Mouse (Mus musculus) stomach, embryonic 14.5 days (tissue): Measurements from ENCODE around the gene Cftr. TPM values are rescaled to one million over a fixed set of nuclear protein-coding genes. Genes with fewer than 3 reads are reported as not detected.

Experiments used
- ATAC-seq: fragments of 200-750 bp; cut with Nextera tagmentation; 2 replicates; pipeline ENCODE4 v1.8.0; 2017; ENCODE audit warnings: low read depth, moderate TSS enrichment; ENCODE audit not compliant: insufficient number of reproducible peaks, insufficient read depth, low FRiP score
- H3K27ac ChIP-seq: fragments of 300-500 bp; sonication (generic); 2 replicates; pipeline ENCODE4 v1.5.1; 2014; ENCODE audit warnings: mild to moderate bottlenecking, low read length, moderate library complexity, mixed read lengths
- H3K27me3 ChIP-seq: fragments of 300-500 bp; sonication (generic); 2 replicates; pipeline ENCODE4 v1.6.1; 2014; ENCODE audit warnings: low read length, control low read depth, mixed read lengths; ENCODE audit not compliant: control insufficient read depth, insufficient read depth
- H3K36me3 ChIP-seq: fragments of 300-500 bp; sonication (generic); 2 replicates; pipeline ENCODE4 v1.6.1; 2014; ENCODE audit warnings: mild to moderate bottlenecking, control low read depth, low read length, moderate library complexity, mixed read lengths; ENCODE audit not compliant: control insufficient read depth, insufficient read depth
- H3K4me1 ChIP-seq: fragments of 300-500 bp; sonication (generic); 2 replicates; pipeline ENCODE4 v1.6.1; 2014; ENCODE audit warnings: low read length, control low read depth, mixed read lengths; ENCODE audit not compliant: control insufficient read depth, insufficient read depth
- H3K4me2 ChIP-seq: fragments of 300-500 bp; sonication (generic); replicated peaks from 2 replicates; pipeline ENCODE4 v1.6.1; 2014; ENCODE audit warnings: low read depth, low read length, control low read depth
- H3K4me3 ChIP-seq: fragments of 300-500 bp; sonication (generic); 2 replicates; pipeline ENCODE4 v1.5.1; 2014; ENCODE audit warnings: low read depth, low read length, control low read depth
- H3K9ac ChIP-seq: fragments of 300-500 bp; sonication (generic); replicated peaks from 2 replicates; pipeline ENCODE4 v1.6.1; 2014; ENCODE audit warnings: low read depth, mild to moderate bottlenecking, control low read depth, low read length, moderate library complexity, mixed read lengths
- H3K9me3 ChIP-seq: fragments of 300-500 bp; sonication (generic); 2 replicates; pipeline ENCODE4 v1.6.1; 2016; ENCODE audit warnings: low read depth, low read length, control low read depth; ENCODE audit not compliant: control insufficient read depth
- WGBS: fragments of 180-500 bp; shearing (Covaris S2); extraction: QIAGEN DNeasy Blood & Tissue Kit; methylation state at CpG from one replicate; pipeline ENCODE4 v1.1.7; 2014; 5-methylcytosine and 5-hydroxymethylcytosine counted together
- polyA plus RNA-seq: library from polyadenylated mRNA; unstranded; fragments of >200 nt; fragmentation: Nextera tagmentation; extraction: Ambion mirVana; gene quantifications from 2 replicates; pipeline ENCODE4 v1.2.1, GENCODE M21; 2014

The Cftr gene
- polyA plus RNA-seq, 1 experiment from 2014 or later, result 4.8 TPM

DNA sequence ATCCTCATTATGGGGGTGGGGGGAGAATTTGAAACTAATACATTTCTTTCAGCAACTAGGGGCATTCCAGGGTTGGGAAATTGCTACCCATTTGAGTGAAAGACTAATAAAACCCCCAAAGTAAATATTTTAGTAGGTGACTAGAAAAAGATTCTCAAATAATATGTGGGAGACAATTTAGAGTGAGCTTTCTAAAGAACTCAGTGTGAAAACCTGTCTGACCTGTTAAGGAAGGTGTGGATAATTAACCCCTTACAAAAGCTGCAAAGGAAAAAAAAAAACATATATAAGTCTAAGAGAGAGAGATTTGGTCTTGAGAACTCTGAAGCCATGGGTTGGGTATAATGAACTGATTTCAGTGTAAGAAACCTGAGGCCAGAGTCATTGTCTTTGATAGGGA is 167.8 kb downstream of the Cftr start:
- Histone ChIP-seq H3K4me1 (no peaks in the 10 kb centered on the region), H3K9me3 (no peaks in the 10 kb centered on the region), H3K36me3 (no peaks in the 10 kb centered on the region), H3K27me3 (no peaks in the 10 kb centered on the region), H3K27ac (no peak overlapping the region; the same call in 1 of the 2 replicates), H3K4me2 (no peak overlapping the region), H3K9ac (no peak overlapping the region), H3K4me3 (no peak overlapping the region)
- ATAC-seq, result 0 out of 2 replicates have a peak, but pooled peaks have one; percentile 63

GRCm38 (mm10) chr6:18344272-18344671 is 173.8 kb downstream of the Cftr start:
- Histone ChIP-seq H3K27ac (no peak overlapping the region), H3K4me3 (no peak overlapping the region)
- ATAC-seq, result no peak

DNA sequence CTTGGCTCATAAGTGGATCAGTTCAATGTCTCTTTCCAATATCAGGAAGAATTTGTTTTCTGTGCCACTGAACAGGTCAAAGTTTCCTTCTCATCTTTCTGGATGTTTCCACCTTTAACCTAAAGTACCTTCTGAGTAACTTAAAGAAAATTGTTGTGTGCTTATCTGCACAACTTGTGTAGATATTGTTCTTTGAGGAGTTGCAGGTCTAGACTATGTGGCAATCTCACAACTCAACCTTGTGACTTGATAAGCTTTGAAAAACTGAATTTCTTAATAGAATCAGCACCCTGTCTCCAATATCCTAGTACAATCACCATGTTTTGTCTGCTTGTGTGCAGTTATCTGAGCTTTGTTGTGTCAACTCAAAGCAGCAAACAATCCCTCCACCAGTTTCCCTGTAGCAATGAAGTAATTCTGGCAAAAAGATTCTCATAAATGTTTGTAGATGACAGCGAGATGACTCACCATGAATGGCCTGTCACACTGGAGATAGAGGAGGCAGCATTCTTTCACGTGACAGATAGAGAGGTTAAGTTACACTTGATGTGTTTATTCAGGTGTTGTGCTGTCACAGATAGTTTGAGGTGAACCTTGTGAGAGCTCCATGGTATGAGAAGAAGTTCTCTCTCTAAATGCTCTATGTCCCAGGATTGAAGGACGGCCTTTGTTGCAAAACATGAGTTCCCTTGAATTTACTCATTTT is 178.8 kb downstream of the Cftr start:
- H3K36me3 ChIP-seq, result no peaks in the 10 kb centered on the region
- ATAC-seq, result no peak
- H3K27ac ChIP-seq, result no peak overlapping the region
- H3K9ac ChIP-seq, result no peak overlapping the region
- WGBS, result 43% methylated on average over 3 of the region's 3 CpGs
- no peaks in the 10 kb centered on the region for H3K27me3 ChIP-seq
- no peaks in the 10 kb centered on the region for H3K9me3 ChIP-seq
- H3K4me1 ChIP-seq, result no peaks in the 10 kb centered on the region
- no peak overlapping the region for H3K4me2 ChIP-seq
- H3K4me3 ChIP-seq, result no peak overlapping the region

More at GRCm38 (mm10) chr6:18344272-18344671, 173.8 kb downstream of the Cftr start:
- WGBS, result 89% methylated on average over 2 of the region's 2 CpGs
- no peak overlapping the region for H3K4me2 ChIP-seq
- no peaks in the 10 kb centered on the region for H3K27me3 ChIP-seq
- H3K9me3 ChIP-seq, result no peaks in the 10 kb centered on the region
- H3K9ac ChIP-seq, result no peak overlapping the region
- H3K36me3 ChIP-seq, result no peaks in the 10 kb centered on the region
- H3K4me1 ChIP-seq, result no peaks in the 10 kb centered on the region

DNA sequence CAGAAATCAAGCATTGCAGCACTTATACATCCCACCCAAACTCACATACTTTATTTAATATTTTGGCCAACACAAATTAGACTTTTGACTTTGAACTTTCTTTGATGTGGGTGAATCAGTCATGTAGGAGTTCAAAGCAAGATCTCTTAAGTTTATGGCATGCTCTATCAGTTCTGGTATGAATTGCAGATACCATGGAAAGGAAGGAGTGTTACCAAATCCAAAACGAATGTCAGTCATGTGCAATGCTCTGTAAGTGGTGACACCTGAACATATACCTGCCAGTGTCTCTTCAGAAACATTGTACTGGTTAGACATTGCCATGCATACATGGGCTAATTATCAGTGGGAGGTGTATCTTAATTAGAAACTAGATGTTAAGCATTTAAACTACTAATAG is 189.7 kb downstream of the Cftr start:
- Histone ChIP-seq H3K27ac (no peak overlapping the region), H3K4me1 (no peaks in the 10 kb centered on the region), H3K4me2 (no peak overlapping the region), H3K9ac (no peak overlapping the region), H3K9me3 (no peaks in the 10 kb centered on the region), H3K4me3 (no peak overlapping the region), H3K36me3 (no peaks in the 10 kb centered on the region), H3K27me3 (no peaks in the 10 kb centered on the region)
- ATAC-seq, result no peak
- 79% methylated on average over 1 of the region's 1 CpGs for WGBS

- H3K4me2 ChIP-seq, result no peak overlapping the region
- no peaks in the 10 kb centered on the region for H3K36me3 ChIP-seq
- no peaks in the 10 kb centered on the region for H3K9me3 ChIP-seq
- H3K27ac ChIP-seq, result no peak overlapping the region
- no peak for ATAC-seq
- H3K4me3 ChIP-seq, result no peak overlapping the region
- H3K9ac ChIP-seq, result no peak overlapping the region
- no peaks in the 10 kb centered on the region for H3K4me1 ChIP-seq
- no peaks in the 10 kb centered on the region for H3K27me3 ChIP-seq
Observed at GRCm38 (mm10) chr6:18360955-18361354, 190.5 kb downstream of the Cftr start.

DNA sequence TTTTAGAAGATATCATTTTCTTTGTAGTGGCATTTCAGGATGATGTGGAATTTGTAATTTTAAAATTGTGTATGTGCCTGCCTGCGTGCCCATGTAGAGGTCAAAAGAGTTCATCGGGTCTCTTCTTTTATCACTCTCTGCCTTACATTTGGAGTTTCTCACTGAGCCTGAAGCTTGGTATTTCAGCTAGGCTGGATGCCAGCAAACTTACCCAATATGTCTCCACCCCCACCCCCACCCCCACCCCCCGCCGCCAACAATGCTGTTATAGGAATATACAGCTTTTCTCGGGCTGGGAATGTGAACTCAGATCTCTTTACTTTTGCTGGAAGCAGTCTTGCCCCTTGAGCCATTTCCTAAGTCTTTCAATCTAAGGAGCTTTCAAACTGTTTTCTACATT is 191.7 kb downstream of the Cftr start:
- no peak overlapping the region for H3K27ac ChIP-seq
- H3K27me3 ChIP-seq, result no peaks in the 10 kb centered on the region
- H3K4me1 ChIP-seq, result no peaks in the 10 kb centered on the region
- ATAC-seq, result no peak
- H3K36me3 ChIP-seq, result no peaks in the 10 kb centered on the region
- H3K9ac ChIP-seq, result no peak overlapping the region
- H3K9me3 ChIP-seq, result no peaks in the 10 kb centered on the region
- WGBS, result 72% methylated on average over 5 of the region's 5 CpGs
- H3K4me2 ChIP-seq, result no peak overlapping the region
- H3K4me3 ChIP-seq, result no peak overlapping the region

DNA sequence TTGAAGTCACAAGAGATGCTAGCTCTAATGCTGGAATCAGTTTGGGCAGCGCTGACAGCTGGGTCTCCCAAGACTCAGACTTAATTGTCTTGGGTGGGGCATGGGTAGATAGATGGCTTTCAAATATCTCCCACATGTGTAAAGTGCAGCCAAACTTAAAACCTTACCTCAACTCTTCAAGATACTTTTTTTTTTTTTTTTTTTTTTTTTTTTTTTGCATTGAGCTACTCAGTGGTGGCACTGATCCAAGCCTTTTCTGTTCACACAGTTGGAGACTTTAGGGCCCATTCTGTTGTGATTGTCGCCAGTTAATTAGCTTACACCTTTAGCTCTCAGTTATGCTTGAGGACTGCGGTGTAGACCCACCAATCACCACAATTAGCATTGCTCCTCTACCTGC is 198.6 kb downstream of the Cftr start:
- Histone ChIP-seq H3K9ac (no peak overlapping the region), H3K36me3 (no peaks in the 10 kb centered on the region), H3K4me3 (no peak overlapping the region), H3K9me3 (no peaks in the 10 kb centered on the region), H3K27me3 (no peaks in the 10 kb centered on the region), H3K27ac (no peak overlapping the region), H3K4me2 (no peak overlapping the region), H3K4me1 (no peaks in the 10 kb centered on the region)
- no peak for ATAC-seq
- WGBS, result 87% methylated on average over 3 of the region's 3 CpGs

DNA sequence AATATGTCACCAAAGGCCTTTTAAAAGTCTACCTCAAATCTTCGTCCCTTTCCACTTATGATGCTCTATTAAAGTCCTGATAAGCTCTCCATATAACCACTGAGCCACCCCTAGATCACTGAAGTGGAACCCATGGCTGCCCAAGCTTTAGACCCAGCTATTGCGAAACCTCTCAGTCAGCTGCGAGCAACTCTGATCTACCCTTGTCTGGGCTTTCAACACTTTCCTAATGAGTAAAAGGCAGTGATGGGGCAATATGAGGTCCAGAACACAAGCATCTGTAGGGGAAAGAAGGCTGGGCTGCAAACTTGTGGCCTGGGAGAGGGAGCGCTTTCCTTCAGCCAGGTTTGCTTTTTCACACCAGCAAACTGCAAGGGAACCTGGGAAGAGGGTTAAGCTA is 199.2 kb downstream of the Cftr start:
- no peak for ATAC-seq
- Histone ChIP-seq H3K4me1 (no peaks in the 10 kb centered on the region), H3K4me2 (no peak overlapping the region), H3K9me3 (no peaks in the 10 kb centered on the region), H3K4me3 (no peak overlapping the region), H3K27ac (no peak overlapping the region), H3K9ac (no peak overlapping the region), H3K27me3 (no peaks in the 10 kb centered on the region), H3K36me3 (no peaks in the 10 kb centered on the region)
- WGBS, result 88% methylated on average over 4 of the region's 4 CpGs
